Mouse (Mus musculus): ENCODE data around the gene Pfpl.
A peak's percentile ranks its signal among the peaks of the same experiment; 100 is the strongest.

The Pfpl gene

GRCm38 (mm10) chr19:12427605-12428004 lies at the start of gene Pfpl:
Pfpl (plus strand) TSS chr19:12427905.
- DNase-seq: no peak

GRCm38 (mm10) chr19:12386979-12387378 lies 40.7 kb upstream of the Pfpl start, which contains the start of gene Olfr1440:
Olfr1440 (plus strand) TSS chr19:12387279.
- DNase-seq: no peak

GRCm38 (mm10) chr19:12413737-12414136 lies 14.0 kb upstream of the Pfpl start:
- DNase-seq: no peak

- no peak for DNase-seq
These were observed 10.3 kb upstream of the Pfpl start, which contains the start of gene Olfr1441 for GRCm38 (mm10) chr19:12417361-12417760. Olfr1441 (plus strand) TSS chr19:12417433.

- DNase-seq: no peak
These were observed 9.4 kb upstream of the Pfpl start for GRCm38 (mm10) chr19:12418312-12418711.

- DNase-seq: no peak
These were observed 7.2 kb upstream of the Pfpl start for GRCm38 (mm10) chr19:12420555-12420954.

- DNase-seq: no peak
These were observed 6.0 kb upstream of the Pfpl start for GRCm38 (mm10) chr19:12421680-12422079.

- DNase-seq: no peak
These were observed 604 bp upstream of the Pfpl start for GRCm38 (mm10) chr19:12427101-12427500.

- peak; percentile 43 to 47 for DNase-seq
These were observed 5.3 kb downstream of the Pfpl start for GRCm38 (mm10) chr19:12433033-12433432.

GRCm38 (mm10) chr19:12435011-12435416 lies 7.3 kb downstream of the Pfpl start:
- no peak for DNase-seq

- DNase-seq: no peak
These were observed 8.2 kb downstream of the Pfpl start for GRCm38 (mm10) chr19:12435750-12436524.

GRCm38 (mm10) chr19:12439581-12439980 lies 11.9 kb downstream of the Pfpl start:
- no peak for DNase-seq

GRCm38 (mm10) chr19:12440103-12440725 lies 12.5 kb downstream of the Pfpl start:
- DNase-seq: no peak

- no peak for DNase-seq
These were observed 14.9 kb downstream of the Pfpl start for GRCm38 (mm10) chr19:12442560-12442959.

GRCm38 (mm10) chr19:12445014-12445413 lies 17.3 kb downstream of the Pfpl start:
- no peak for DNase-seq

GRCm38 (mm10) chr19:12457401-12458066 lies 29.8 kb downstream of the Pfpl start:
- DNase-seq: peak in 1 of 2 experiments; percentile 12

GRCm38 (mm10) chr19:12459516-12459915 lies 31.8 kb downstream of the Pfpl start:
- no peak for DNase-seq

GRCm38 (mm10) chr19:12460282-12461249 lies 32.9 kb downstream of the Pfpl start, which contains the start of gene Mpeg1:
Mpeg1 (plus strand) TSS chr19:12460779.
- DNase-seq: no peak

GRCm38 (mm10) chr19:12462851-12463721 lies 35.4 kb downstream of the Pfpl start:
- no peak for DNase-seq

GRCm38 (mm10) chr19:12463722-12464035 lies 36.0 kb downstream of the Pfpl start:
- DNase-seq: no peak

GRCm38 (mm10) chr19:12464127-12464526 lies 36.4 kb downstream of the Pfpl start:
- no peak for DNase-seq

Measured in cerebellum, postnatal 10 days (tissue).